Mouse (Mus musculus): ENCODE data around the gene Bahcc1.
A peak's percentile ranks its signal among the peaks of the same experiment; 100 is the strongest.

Gene Bahcc1

GRCm38 (mm10) chr11:120303119-120303518, 70.4 kb downstream of the Bahcc1 start:
- DNase-seq, result no peak

GRCm38 (mm10) chr11:120303559-120304349, 71.0 kb downstream of the Bahcc1 start:
- DNase-seq, result no peak

- peak; percentile 37 for DNase-seq
Measured at GRCm38 (mm10) chr11:120304350-120304694, 71.6 kb downstream of the Bahcc1 start.

GRCm38 (mm10) chr11:120304886-120305534, 72.3 kb downstream of the Bahcc1 start:
- peak; percentile 89 for DNase-seq

- DNase-seq, result no peak
Measured at GRCm38 (mm10) chr11:120305535-120306365, 73.0 kb downstream of the Bahcc1 start.

- no peak for DNase-seq
Measured at GRCm38 (mm10) chr11:120306366-120307131, 73.8 kb downstream of the Bahcc1 start.

- DNase-seq, result no peak
Measured at GRCm38 (mm10) chr11:120307132-120307413, 74.3 kb downstream of the Bahcc1 start.

- peak; percentile 96 for DNase-seq
Measured at GRCm38 (mm10) chr11:120307566-120308430, 75.1 kb downstream of the Bahcc1 start.

- DNase-seq, result no peak
Measured at GRCm38 (mm10) chr11:120308441-120309320, 75.9 kb downstream of the Bahcc1 start.

GRCm38 (mm10) chr11:120310813-120311312, 78.1 kb downstream of the Bahcc1 start:
- peak; percentile 92 for DNase-seq

GRCm38 (mm10) chr11:120311561-120311960, 78.8 kb downstream of the Bahcc1 start:
- no peak for DNase-seq

- DNase-seq, result no peak
Measured at GRCm38 (mm10) chr11:120312069-120312468, 79.3 kb downstream of the Bahcc1 start.

GRCm38 (mm10) chr11:120313906-120314685, 81.3 kb downstream of the Bahcc1 start:
- no peak for DNase-seq

- DNase-seq, result no peak
Measured at GRCm38 (mm10) chr11:120314721-120315415, 82.1 kb downstream of the Bahcc1 start.

- peak; percentile 46 for DNase-seq
Measured at GRCm38 (mm10) chr11:120315416-120315761, 82.6 kb downstream of the Bahcc1 start.

GRCm38 (mm10) chr11:120315832-120316689, 83.3 kb downstream of the Bahcc1 start:
- peak; percentile 92 for DNase-seq

- no peak for DNase-seq
Measured at GRCm38 (mm10) chr11:120316690-120317254, 84.0 kb downstream of the Bahcc1 start.

GRCm38 (mm10) chr11:120317456-120317855, 84.7 kb downstream of the Bahcc1 start:
- no peak for DNase-seq

All from cerebellum, adult 8-10 months (tissue).